Mouse (Mus musculus) thymus, postnatal 4 days (tissue): ENCODE measurements at regions not wholly inside any gene's neighbourhood (a gene's known extent, or its start where the extent isn't known, plus 50 kb on each side); places are given as distances from the start of the nearest gene placed in this dataset.

Source experiments
- DNase-seq: peaks from one replicate; pipeline ENCODE4 v3.0.0; 2021

GRCm38 (mm10) chr6:39283761-39284415 is 77.3 kb upstream of the Kdm7a start:
- no peak for DNase-seq

GRCm38 (mm10) chr6:39278317-39278716 is 71.7 kb upstream of the Kdm7a start:
- DNase-seq, result no peak

GRCm38 (mm10) chr6:39274774-39275502 is 68.3 kb upstream of the Kdm7a start:
- DNase-seq, result no peak

GRCm38 (mm10) chr6:39273427-39273826 is 66.8 kb upstream of the Kdm7a start:
- DNase-seq, result no peak

GRCm38 (mm10) chr6:39270457-39270856 is 63.9 kb upstream of the Kdm7a start:
- DNase-seq, result no peak

- no peak for DNase-seq
These were observed 63.1 kb upstream of the Kdm7a start for GRCm38 (mm10) chr6:39269706-39270105.

- DNase-seq, result no peak
These were observed 62.2 kb upstream of the Kdm7a start for GRCm38 (mm10) chr6:39268647-39269428.

GRCm38 (mm10) chr6:39264722-39265121 is 58.1 kb upstream of the Kdm7a start:
- DNase-seq, result no peak

GRCm38 (mm10) chr6:39263615-39264014 is 57.0 kb upstream of the Kdm7a start:
- DNase-seq, result no peak

GRCm38 (mm10) chr6:39261951-39262350 is 55.4 kb upstream of the Kdm7a start:
- no peak for DNase-seq

GRCm38 (mm10) chr6:39260480-39260879 is 53.9 kb upstream of the Kdm7a start:
- DNase-seq, result no peak

GRCm38 (mm10) chr6:39259129-39259528 is 52.5 kb upstream of the Kdm7a start:
- DNase-seq, result no peak

- DNase-seq, result peak; percentile 35
These were observed 52.1 kb upstream of the Kdm7a start for GRCm38 (mm10) chr6:39258656-39259055.

- no peak for DNase-seq
These were observed 51.2 kb upstream of the Kdm7a start for GRCm38 (mm10) chr6:39257667-39258395.

- peak; percentile 53 for DNase-seq
These were observed 50.6 kb upstream of the Kdm7a start for GRCm38 (mm10) chr6:39257111-39257571.

GRCm38 (mm10) chr6:39256304-39257103 is 49.9 kb upstream of the Kdm7a start:
- DNase-seq, result peak; percentile 79
